Mouse (Mus musculus): ENCODE measurements around the gene Trim41. TPM values are rescaled to one million over a fixed set of nuclear protein-coding genes. Genes with fewer than 3 reads are reported as not detected.

Trim41 gene
- polyA plus RNA-seq (2015; fragmentation: Nextera tagmentation; extraction: Ambion mirVana): 4.6 and 5.7 TPM in 2 replicates

DNA sequence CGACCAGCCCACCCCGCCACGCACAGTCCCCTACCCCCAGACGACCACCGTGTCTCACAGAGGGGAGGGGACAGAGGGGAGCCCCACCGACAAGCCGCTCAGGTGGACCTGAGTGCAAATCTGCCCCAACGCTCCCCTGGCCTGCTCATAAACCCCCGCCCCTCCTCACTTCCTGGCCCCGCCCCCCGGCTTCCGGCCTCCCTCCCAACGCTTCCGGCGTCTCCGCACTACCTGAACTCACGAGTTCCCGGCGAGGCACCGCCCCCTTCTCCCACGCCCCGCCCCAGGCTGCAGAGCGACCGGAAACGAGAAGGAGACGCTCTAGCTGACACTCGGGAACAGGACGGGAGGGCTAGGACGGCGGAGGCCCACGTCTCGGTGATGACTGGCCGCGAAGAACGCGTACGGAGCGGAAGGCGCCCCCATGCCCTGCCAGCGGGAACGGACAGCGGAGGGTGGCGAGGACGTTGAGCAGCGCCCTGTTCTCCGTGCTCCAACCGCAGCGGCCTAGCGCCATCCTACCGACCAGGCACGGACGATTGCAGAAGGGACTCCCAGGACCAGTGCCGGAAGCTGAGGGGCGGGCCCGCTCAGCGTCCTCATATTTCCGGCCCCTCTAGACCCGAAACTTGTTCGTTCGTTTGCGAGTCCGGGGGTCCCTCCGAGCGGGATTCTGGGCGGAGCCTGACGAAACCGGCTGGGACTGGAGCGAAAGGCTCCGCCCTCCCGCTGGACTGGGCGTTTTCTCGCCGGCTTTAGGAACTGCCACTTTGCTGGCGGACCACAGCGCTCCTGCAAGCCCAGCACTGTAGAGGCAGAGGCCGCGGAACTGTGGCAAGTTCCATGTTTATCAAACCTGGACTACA, at the start of gene Trim41:
TSS of gene Trim41 (minus strand) at position 554 of the 866 bp plus-strand sequence.
- no peaks in the 10 kb centered on the region for H3K36me3 ChIP-seq (ENCODE audit: control insufficient read depth, insufficient read depth, low read length)
- H3K27ac ChIP-seq (ENCODE audit: low read length): peak within 1 kb of the TSS; percentile 90
- ATAC-seq (ENCODE audit: insufficient read depth, low FRiP score): peak; percentile 96
- peak within 1 kb of the TSS; percentile 53 for H3K4me3 ChIP-seq (replicated peaks; ENCODE audit: low read length)
- H3K4me2 ChIP-seq (ENCODE audit: low read depth, low read length): peak within 1 kb of the TSS; percentile 80
- under 1% methylated on average over 77 of the region's 77 CpGs for WGBS
- peak within 1 kb of the TSS; percentile 93 for H3K9ac ChIP-seq (ENCODE audit: low read length)
- H3K27me3 ChIP-seq (ENCODE audit: control insufficient read depth, insufficient read depth, low read length): no peaks in the 10 kb centered on the region
- H3K4me1 ChIP-seq (ENCODE audit: control insufficient read depth, insufficient read depth, low read length): peaks cover 16% of the 10 kb centered on the region
- no peaks in the 10 kb centered on the region for H3K9me3 ChIP-seq (replicated peaks; ENCODE audit: control insufficient read depth, low read length)

DNA sequence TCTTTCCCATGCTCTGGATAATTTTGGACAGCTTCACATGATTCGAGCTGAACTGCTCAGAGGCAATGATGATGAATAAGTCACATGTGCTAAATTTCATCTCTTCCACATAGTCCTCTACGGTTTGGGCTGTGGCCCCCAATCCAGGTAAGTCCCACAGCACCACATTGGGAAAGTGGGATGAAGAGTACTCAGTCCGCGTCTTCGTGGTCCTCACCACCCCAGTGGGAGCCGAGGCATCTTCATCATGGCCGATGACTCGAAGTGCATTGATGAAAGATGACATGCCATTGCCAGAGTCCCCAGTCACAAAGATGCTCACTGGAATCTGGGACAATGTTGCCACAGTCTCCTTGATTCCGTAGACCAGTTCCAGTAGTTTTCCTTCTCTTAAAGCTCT, 49.3 kb upstream of the Trim41 start:
- Histone ChIP-seq H3K9ac (ENCODE audit: low read length) (no peak overlapping the region), H3K4me1 (ENCODE audit: control insufficient read depth, insufficient read depth, low read length) (peaks cover 17% of the 10 kb centered on the region), H3K4me3 (replicated peaks; ENCODE audit: low read length) (no peak overlapping the region), H3K27me3 (ENCODE audit: control insufficient read depth, insufficient read depth, low read length) (no peaks in the 10 kb centered on the region), H3K4me2 (ENCODE audit: low read depth, low read length) (no peak overlapping the region), H3K36me3 (ENCODE audit: control insufficient read depth, insufficient read depth, low read length) (0 out of 2 replicates have a peak, but pooled peaks cover 4% of the 10 kb centered on the region), H3K27ac (ENCODE audit: low read length) (no peak overlapping the region), H3K9me3 (replicated peaks; ENCODE audit: control insufficient read depth, low read length) (no peaks in the 10 kb centered on the region)
- no peak for ATAC-seq (ENCODE audit: insufficient read depth, low FRiP score)
- WGBS: 96% methylated on average over 9 of the region's 9 CpGs

DNA sequence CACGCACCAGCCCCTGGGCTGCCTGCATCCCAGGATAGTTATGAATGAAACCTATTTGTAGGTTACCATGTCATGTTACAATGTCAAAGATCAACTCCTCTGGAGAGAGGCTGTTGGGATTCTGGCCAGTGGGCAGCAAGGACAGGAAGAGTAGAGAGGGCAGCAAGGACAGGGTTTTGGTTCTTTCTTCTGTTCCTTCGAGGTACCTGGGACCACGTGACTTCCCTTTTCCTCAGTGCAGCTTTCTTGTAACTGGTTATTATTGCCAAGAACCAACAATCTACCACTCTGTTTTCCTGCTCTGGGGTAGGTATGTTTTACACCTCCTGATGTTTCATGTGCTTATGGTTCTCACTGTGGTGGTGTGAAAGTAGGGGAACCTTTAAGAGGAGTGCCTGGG, 46.7 kb upstream of the Trim41 start:
- H3K27me3 ChIP-seq (ENCODE audit: control insufficient read depth, insufficient read depth, low read length): no peaks in the 10 kb centered on the region
- WGBS: 88% methylated on average over 3 of the region's 3 CpGs
- no peak overlapping the region for H3K4me3 ChIP-seq (replicated peaks; ENCODE audit: low read length)
- ATAC-seq (ENCODE audit: insufficient read depth, low FRiP score): no peak
- no peak overlapping the region for H3K27ac ChIP-seq (ENCODE audit: low read length)
- no peak overlapping the region for H3K4me2 ChIP-seq (ENCODE audit: low read depth, low read length)
- H3K9ac ChIP-seq (ENCODE audit: low read length): no peak overlapping the region
- no peaks in the 10 kb centered on the region for H3K9me3 ChIP-seq (replicated peaks; ENCODE audit: control insufficient read depth, low read length)
- 0 out of 2 replicates have a peak, but pooled peaks cover 4% of the 10 kb centered on the region for H3K36me3 ChIP-seq (ENCODE audit: control insufficient read depth, insufficient read depth, low read length)
- H3K4me1 ChIP-seq (ENCODE audit: control insufficient read depth, insufficient read depth, low read length): no peaks in the 10 kb centered on the region

DNA sequence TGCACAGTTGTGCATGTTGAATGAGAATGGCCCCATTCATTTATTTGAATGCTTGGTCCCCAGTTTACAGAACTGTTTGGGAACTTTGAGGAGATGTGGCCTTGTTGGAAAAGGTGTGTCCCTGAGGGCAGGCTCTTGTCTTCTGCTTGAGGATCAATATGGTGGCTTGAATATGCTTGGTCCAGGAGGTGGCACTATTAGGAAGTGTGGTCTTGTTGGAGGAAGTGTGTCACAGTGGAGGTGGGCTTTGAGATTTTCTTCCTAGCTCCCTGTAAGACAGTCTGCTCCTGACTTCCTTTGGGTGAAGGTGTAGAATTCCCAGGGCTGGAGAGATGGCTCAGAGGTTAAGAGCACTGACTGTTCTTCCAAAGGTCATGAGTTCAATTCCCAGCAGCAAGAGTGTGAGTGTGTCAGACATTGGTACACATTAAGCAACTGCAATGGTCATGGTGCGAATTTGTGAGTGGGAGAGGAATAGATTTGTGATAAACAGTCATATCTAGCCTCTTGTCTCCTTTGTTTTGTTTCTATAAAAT, 45.7 kb upstream of the Trim41 start:
- Histone ChIP-seq H3K36me3 (ENCODE audit: control insufficient read depth, insufficient read depth, low read length) (0 out of 2 replicates have a peak, but pooled peaks cover 4% of the 10 kb centered on the region), H3K27ac (ENCODE audit: low read length) (no peak overlapping the region), H3K4me1 (ENCODE audit: control insufficient read depth, insufficient read depth, low read length) (no peaks in the 10 kb centered on the region), H3K4me2 (ENCODE audit: low read depth, low read length) (no peak overlapping the region), H3K27me3 (ENCODE audit: control insufficient read depth, insufficient read depth, low read length) (no peaks in the 10 kb centered on the region), H3K4me3 (replicated peaks; ENCODE audit: low read length) (no peak overlapping the region), H3K9me3 (replicated peaks; ENCODE audit: control insufficient read depth, low read length) (no peaks in the 10 kb centered on the region), H3K9ac (ENCODE audit: low read length) (no peak overlapping the region)
- no peak for ATAC-seq (ENCODE audit: insufficient read depth, low FRiP score)
- 64% methylated on average over 1 of the region's 1 CpGs for WGBS

DNA sequence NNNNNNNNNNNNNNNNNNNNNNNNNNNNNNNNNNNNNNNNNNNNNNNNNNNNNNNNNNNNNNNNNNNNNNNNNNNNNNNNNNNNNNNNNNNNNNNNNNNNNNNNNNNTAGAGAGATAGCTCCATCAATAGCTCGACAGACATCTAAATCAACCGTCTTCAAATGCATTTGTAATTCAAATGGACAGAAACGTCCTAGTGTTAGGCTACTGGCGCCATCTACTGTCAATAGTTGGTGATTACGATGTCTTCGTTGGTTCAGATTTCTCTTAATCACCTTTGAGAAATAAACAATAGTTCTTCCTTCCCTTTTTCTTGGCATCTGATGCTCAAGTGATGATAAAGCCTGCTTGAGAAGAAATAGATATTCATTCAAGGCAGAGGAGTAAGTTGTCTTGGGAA, 41.9 kb upstream of the Trim41 start:
- peaks cover 10% of the 10 kb centered on the region for H3K4me1 ChIP-seq (ENCODE audit: control insufficient read depth, insufficient read depth, low read length)
- no peaks in the 10 kb centered on the region for H3K36me3 ChIP-seq (ENCODE audit: control insufficient read depth, insufficient read depth, low read length)
- H3K27me3 ChIP-seq (ENCODE audit: control insufficient read depth, insufficient read depth, low read length): no peaks in the 10 kb centered on the region
- no peak overlapping the region for H3K9ac ChIP-seq (ENCODE audit: low read length)
- peak overlapping the region; percentile 81; the same call in 1 of the 2 replicates for H3K4me3 ChIP-seq (replicated peaks; ENCODE audit: low read length)
- WGBS: under 1% methylated on average over 6 of the region's 6 CpGs
- H3K27ac ChIP-seq (ENCODE audit: low read length): no peak overlapping the region
- H3K4me2 ChIP-seq (ENCODE audit: low read depth, low read length): peak overlapping the region; percentile 56
- no peaks in the 10 kb centered on the region for H3K9me3 ChIP-seq (replicated peaks; ENCODE audit: control insufficient read depth, low read length)
- no peak for ATAC-seq (ENCODE audit: insufficient read depth, low FRiP score)

DNA sequence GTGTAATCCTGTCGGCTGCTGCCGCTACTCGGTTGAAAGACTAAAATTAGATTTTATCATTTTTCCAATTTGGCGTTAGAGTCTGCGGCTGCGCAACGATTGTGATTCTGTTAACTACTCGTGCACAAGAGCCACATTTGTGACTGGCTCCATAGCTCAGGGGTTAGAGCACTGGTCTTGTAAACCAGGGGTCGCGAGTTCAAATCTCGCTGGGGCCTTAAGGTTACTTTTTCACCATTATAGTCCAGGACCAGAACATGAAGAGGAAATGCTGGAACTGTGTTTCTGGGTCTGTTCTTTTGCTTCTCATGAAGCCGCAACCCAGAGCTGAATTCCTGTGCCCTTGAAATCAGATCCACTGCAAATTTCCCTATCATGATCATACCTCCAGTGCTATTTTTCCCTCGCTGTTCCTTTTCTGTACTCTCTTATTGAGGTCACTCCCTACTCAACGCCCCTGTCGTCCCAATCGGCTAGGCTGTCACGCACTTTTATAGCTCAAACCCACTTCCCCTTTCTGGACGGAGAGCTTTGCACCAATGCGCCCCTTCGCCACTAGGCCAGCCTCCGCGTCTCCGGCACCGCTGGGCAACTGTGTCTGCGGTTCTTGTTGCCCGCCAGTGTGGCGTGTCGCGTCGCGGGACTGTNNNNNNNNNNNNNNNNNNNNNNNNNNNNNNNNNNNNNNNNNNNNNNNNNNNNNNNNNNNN, 36.5 kb upstream of the Trim41 start:
- H3K4me3 ChIP-seq (replicated peaks; ENCODE audit: low read length): peak overlapping the region; percentile 81
- peaks cover 12% of the 10 kb centered on the region for H3K4me1 ChIP-seq (ENCODE audit: control insufficient read depth, insufficient read depth, low read length)
- no peaks in the 10 kb centered on the region for H3K36me3 ChIP-seq (ENCODE audit: control insufficient read depth, insufficient read depth, low read length)
- H3K9me3 ChIP-seq (replicated peaks; ENCODE audit: control insufficient read depth, low read length): no peaks in the 10 kb centered on the region
- peak overlapping the region; percentile 66 for H3K9ac ChIP-seq (ENCODE audit: low read length)
- peak overlapping the region; percentile 45 for H3K27ac ChIP-seq (ENCODE audit: low read length)
- peak; percentile 63; the same call in 1 of the 2 replicates for ATAC-seq (ENCODE audit: insufficient read depth, low FRiP score)
- WGBS: 1% methylated on average over 31 of the region's 31 CpGs
- no peaks in the 10 kb centered on the region for H3K27me3 ChIP-seq (ENCODE audit: control insufficient read depth, insufficient read depth, low read length)
- H3K4me2 ChIP-seq (ENCODE audit: low read depth, low read length): peak overlapping the region; percentile 88

DNA sequence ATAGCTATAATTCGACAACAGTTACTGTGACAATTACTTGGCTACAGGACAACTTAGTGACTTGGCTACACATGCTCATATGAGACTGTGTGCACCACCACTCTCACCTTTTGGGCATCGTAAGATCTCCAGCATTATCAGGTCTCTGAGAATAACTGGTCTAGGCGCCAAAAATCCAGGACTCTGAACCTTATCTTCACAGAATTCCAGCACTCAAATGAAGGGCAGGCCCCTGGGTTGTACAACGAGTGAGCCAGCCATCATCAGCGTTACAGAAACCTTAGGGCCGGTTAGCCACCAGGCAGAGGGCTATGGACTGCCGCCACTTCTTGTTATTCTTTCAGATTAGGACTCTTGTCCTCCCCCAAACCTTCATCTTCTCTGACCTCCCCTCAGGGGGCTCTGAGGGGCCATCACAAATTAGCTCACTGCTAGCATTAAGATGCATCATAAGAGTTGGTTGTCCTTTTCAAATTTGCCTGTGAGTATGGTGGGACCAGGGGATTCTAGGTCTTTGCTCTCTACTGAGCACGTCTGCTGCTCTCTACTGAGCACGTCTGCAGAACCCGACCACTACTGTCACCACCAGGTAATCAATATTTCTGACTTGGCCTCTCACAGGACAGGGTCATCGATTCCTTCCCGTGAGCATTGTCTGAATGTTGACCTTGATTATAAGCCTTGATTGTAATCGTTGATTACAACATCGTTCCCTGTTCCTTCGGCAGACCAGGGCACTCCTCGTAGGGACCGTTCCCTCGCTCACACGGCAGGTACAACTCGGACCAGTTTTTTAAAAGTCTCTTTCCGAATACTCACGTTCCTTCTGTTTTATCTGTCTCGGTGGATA, 35.7 kb upstream of the Trim41 start:
- Histone ChIP-seq H3K4me1 (ENCODE audit: control insufficient read depth, insufficient read depth, low read length) (peaks cover 12% of the 10 kb centered on the region), H3K9ac (ENCODE audit: low read length) (peak overlapping the region; percentile 65), H3K4me3 (replicated peaks; ENCODE audit: low read length) (peak overlapping the region; percentile 81), H3K9me3 (replicated peaks; ENCODE audit: control insufficient read depth, low read length) (no peaks in the 10 kb centered on the region), H3K36me3 (ENCODE audit: control insufficient read depth, insufficient read depth, low read length) (no peaks in the 10 kb centered on the region), H3K27ac (ENCODE audit: low read length) (no peak overlapping the region), H3K27me3 (ENCODE audit: control insufficient read depth, insufficient read depth, low read length) (no peaks in the 10 kb centered on the region), H3K4me2 (ENCODE audit: low read depth, low read length) (peak overlapping the region; percentile 88)
- no peak for ATAC-seq (ENCODE audit: insufficient read depth, low FRiP score)
- whole genome bisulfite sequencing: 11% methylated on average over 23 of the region's 23 CpGs

DNA sequence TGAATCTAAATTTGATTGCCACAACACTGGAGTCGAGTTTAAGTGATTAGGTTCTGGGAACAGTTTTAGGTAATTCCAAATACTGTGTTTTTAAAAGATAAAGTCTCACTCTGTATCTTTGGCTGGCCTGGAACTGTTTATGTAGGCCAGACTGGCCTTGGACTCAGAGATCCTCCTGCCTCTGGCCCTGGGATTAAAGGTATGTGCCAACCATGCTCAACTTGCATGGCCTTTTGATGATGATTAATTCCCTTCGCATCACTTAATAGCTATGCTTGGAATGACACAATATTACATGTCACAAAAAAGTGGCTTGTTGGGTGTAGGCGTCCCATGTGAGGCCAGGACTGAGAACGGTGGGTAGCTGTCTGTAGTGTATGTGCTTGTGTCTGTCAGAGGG, 35.0 kb upstream of the Trim41 start:
- Histone ChIP-seq H3K4me1 (ENCODE audit: control insufficient read depth, insufficient read depth, low read length) (peaks cover 12% of the 10 kb centered on the region), H3K4me3 (replicated peaks; ENCODE audit: low read length) (no peak overlapping the region), H3K4me2 (ENCODE audit: low read depth, low read length) (no peak overlapping the region), H3K27ac (ENCODE audit: low read length) (no peak overlapping the region), H3K27me3 (ENCODE audit: control insufficient read depth, insufficient read depth, low read length) (no peaks in the 10 kb centered on the region), H3K9me3 (replicated peaks; ENCODE audit: control insufficient read depth, low read length) (no peaks in the 10 kb centered on the region), H3K9ac (ENCODE audit: low read length) (no peak overlapping the region), H3K36me3 (ENCODE audit: control insufficient read depth, insufficient read depth, low read length) (no peaks in the 10 kb centered on the region)
- no peak for ATAC-seq (ENCODE audit: insufficient read depth, low FRiP score)
- WGBS: 73% methylated on average over 4 of the region's 4 CpGs
